8 mouse cellular contexts compared by ENCODE assay signal in genomic region chr8:89046639-89047348, GRCm38 (mm10). TPM values are rescaled to one million over a fixed set of nuclear protein-coding genes. Genes with fewer than 3 reads are reported as not detected.
DNase-seq lines count a peak whose midpoint lies in the region; ATAC-seq and TF ChIP-seq lines count a peak whose summit lies in the region.

No protein-coding gene starts in this region.

- H3K4me1 ChIP-seq in intestine, embryonic 14.5 days (replicated peaks; ENCODE audit: control insufficient read depth, insufficient read depth, low read length): peaks cover 1% of the 10 kb centered on the region; the same call in 1 of the 2 replicates
- peaks cover 35% of the 10 kb centered on the region for H3K4me1 ChIP-seq in intestine, embryonic 15.5 days (replicated peaks)
- H3K4me1 ChIP-seq in forebrain, embryonic 15.5 days: peaks cover 51% of the 10 kb centered on the region
- H3K4me1 ChIP-seq in limb, embryonic 13.5 days: peaks cover 33% of the 10 kb centered on the region; the same call in 1 of the 2 replicates
- peaks cover 22% of the 10 kb centered on the region for H3K4me1 ChIP-seq in olfactory bulb, adult 2 months (ENCODE audit: control insufficient read depth, insufficient read depth, low read length)

- H3K27ac ChIP-seq in intestine, embryonic 14.5 days (ENCODE audit: low read depth): no peak overlapping the region
- no peak overlapping the region for H3K27ac ChIP-seq in intestine, embryonic 15.5 days
- H3K27ac ChIP-seq in forebrain, embryonic 15.5 days (replicated peaks): peak overlapping the region; percentile 20; the same call in 1 of the 2 replicates
- H3K27ac ChIP-seq in limb, embryonic 13.5 days: peak overlapping the region; percentile 81
- peak overlapping the region; percentile 97 for H3K27ac ChIP-seq in olfactory bulb, adult 2 months (ENCODE audit: insufficient read depth, low read depth, low read length)

- 3% methylated on average over 26 of the region's 26 CpGs for WGBS in intestine, embryonic 14.5 days
- WGBS in intestine, embryonic 15.5 days: 6% methylated on average over 26 of the region's 26 CpGs
- 6% methylated on average over 26 of the region's 26 CpGs for WGBS in forebrain, embryonic 15.5 days
- 2% methylated on average over 26 of the region's 26 CpGs for WGBS in limb, embryonic 13.5 days
- 29% methylated on average over 26 of the region's 26 CpGs for WGBS in olfactory bulb, adult 2 months

- no peaks in the 10 kb centered on the region for H3K36me3 ChIP-seq in intestine, embryonic 14.5 days (ENCODE audit: control insufficient read depth, insufficient read depth, low read length)
- H3K36me3 ChIP-seq in intestine, embryonic 15.5 days: no peaks in the 10 kb centered on the region
- H3K36me3 ChIP-seq in forebrain, embryonic 15.5 days: no peaks in the 10 kb centered on the region
- H3K36me3 ChIP-seq in limb, embryonic 13.5 days: no peaks in the 10 kb centered on the region

- H3K4me2 ChIP-seq in intestine, embryonic 14.5 days (ENCODE audit: low read length): no peak overlapping the region
- H3K4me2 ChIP-seq in intestine, embryonic 15.5 days (replicated peaks): no peak overlapping the region
- peak overlapping the region; percentile 72 for H3K4me2 ChIP-seq in forebrain, embryonic 15.5 days (replicated peaks)
- peak overlapping the region; percentile 76 for H3K4me2 ChIP-seq in limb, embryonic 13.5 days (replicated peaks)

- no peak for TF ChIP-seq CTCF in olfactory bulb, adult 2 months (IDR thresholded peaks at IDR 0.05; ENCODE audit: insufficient read depth, low read depth, low read length)

- H3K27me3 ChIP-seq in intestine, embryonic 14.5 days (replicated peaks; ENCODE audit: control insufficient read depth, insufficient read depth, low read length): peaks cover 79% of the 10 kb centered on the region
- H3K27me3 ChIP-seq in intestine, embryonic 15.5 days (replicated peaks): peaks cover 75% of the 10 kb centered on the region
- H3K27me3 ChIP-seq in forebrain, embryonic 15.5 days: no peaks in the 10 kb centered on the region; the same call in 1 of the 2 replicates
- peaks cover 70% of the 10 kb centered on the region for H3K27me3 ChIP-seq in limb, embryonic 13.5 days

- no peak overlapping the region for H3K9ac ChIP-seq in intestine, embryonic 14.5 days (ENCODE audit: low read length)
- no peak overlapping the region for H3K9ac ChIP-seq in intestine, embryonic 15.5 days
- no peak overlapping the region for H3K9ac ChIP-seq in forebrain, embryonic 15.5 days (replicated peaks)
- H3K9ac ChIP-seq in limb, embryonic 13.5 days: peak overlapping the region; percentile 57

- no peaks in the 10 kb centered on the region for H3K9me3 ChIP-seq in intestine, embryonic 14.5 days (ENCODE audit: control insufficient read depth, low read length)
- no peaks in the 10 kb centered on the region for H3K9me3 ChIP-seq in intestine, embryonic 15.5 days
- H3K9me3 ChIP-seq in forebrain, embryonic 15.5 days: no peaks in the 10 kb centered on the region
- H3K9me3 ChIP-seq in limb, embryonic 13.5 days: no peaks in the 10 kb centered on the region

- TF ChIP-seq POLR2A in olfactory bulb, adult 2 months (IDR thresholded peaks at IDR 0.05; ENCODE audit: insufficient read depth, low read depth, low read length): no peak

- no peak for ATAC-seq in intestine, embryonic 14.5 days (replicated peaks; ENCODE audit: low FRiP score, low TSS enrichment, low read depth)
- ATAC-seq in intestine, embryonic 15.5 days: no peak
- no peak for ATAC-seq in forebrain, embryonic 15.5 days (replicated peaks)
- ATAC-seq in limb, embryonic 13.5 days (ENCODE audit: low FRiP score, low read depth): no peak

- peak; percentile 70 for DNase-seq in intestine, embryonic 14.5 days (ENCODE audit: low spot score)
- no peak for DNase-seq in urinary bladder, adult 18-20 months (ENCODE audit: low spot score in 2 of 2)
- DNase-seq in left cerebral cortex, adult 8-10 months (ENCODE audit: low spot score in 2 of 2): no peak
- no peak for DNase-seq in layer of hippocampus, postnatal 36 days

- H3K4me3 ChIP-seq in intestine, embryonic 14.5 days (ENCODE audit: low read depth, low read length): no peak overlapping the region
- no peak overlapping the region for H3K4me3 ChIP-seq in intestine, embryonic 15.5 days (replicated peaks)
- peak overlapping the region; percentile 60; the same call in 1 of the 2 replicates for H3K4me3 ChIP-seq in forebrain, embryonic 15.5 days
- H3K4me3 ChIP-seq in limb, embryonic 13.5 days: peak overlapping the region; percentile 70
- peak overlapping the region; percentile 100 for H3K4me3 ChIP-seq in olfactory bulb, adult 2 months (ENCODE audit: insufficient read depth, low read depth, low read length)

RNA-seq across cellular contexts. Expression of gene Sall1, which starts 2.8 kb away (rescaled TPM):
- polyA plus RNA-seq in intestine, embryonic 14.5 days (2014; fragmentation: Nextera tagmentation; extraction: Ambion mirVana): 2.8 and 3.3 TPM in 2 replicates
- polyA plus RNA-seq in intestine, embryonic 15.5 days (2015; fragmentation: Nextera tagmentation; extraction: Ambion mirVana): 1.8 and 2.4 TPM in 2 replicates
- polyA plus RNA-seq in forebrain, embryonic 15.5 days (2015; fragmentation: Nextera tagmentation; extraction: Ambion mirVana): 15.4 and 17.4 TPM in 2 replicates
- 13.2 and 15.3 TPM in 2 replicates for polyA plus RNA-seq in limb, embryonic 13.5 days (2015; fragmentation: Nextera tagmentation; extraction: Ambion mirVana)
- not detected in 2 replicates for polyA plus RNA-seq in olfactory bulb, adult 2 months (2012; ENCODE audit: insufficient read depth, insufficient read length, low replicate concordance, missing spikeins)
- total RNA-seq in left cerebral cortex, adult 8-10 months (2022): 10 to 100 TPM; 14.2 to 19.3 (median 16.6) TPM
- 10 to 100 TPM; 11.8 to 13.9 TPM for total RNA-seq in layer of hippocampus, postnatal 36 days (2021)

Comparison
In these comparisons a context has a peak if more than half of its experiments do, and no peak if none do; other contexts are left out.
1. H3K27ac ChIP-seq: peak in forebrain, embryonic 15.5 days (single experiment), limb, embryonic 13.5 days (single experiment) and olfactory bulb, adult 2 months (single experiment); none in intestine, embryonic 14.5 days (single experiment) and intestine, embryonic 15.5 days (single experiment).
2. H3K4me2 ChIP-seq: peak in forebrain, embryonic 15.5 days (single experiment) and limb, embryonic 13.5 days (single experiment); none in intestine, embryonic 14.5 days (single experiment) and intestine, embryonic 15.5 days (single experiment).
3. H3K4me3 ChIP-seq: peak in forebrain, embryonic 15.5 days (single experiment), limb, embryonic 13.5 days (single experiment) and olfactory bulb, adult 2 months (single experiment); none in intestine, embryonic 14.5 days (single experiment) and intestine, embryonic 15.5 days (single experiment).